Mouse (Mus musculus): Measurements from ENCODE around the gene Slc1a7. TPM values are rescaled to one million over a fixed set of nuclear protein-coding genes. Genes with fewer than 3 reads are reported as not detected.

Gene Slc1a7
- polyA plus RNA-seq, 1 experiment from 2014 or later = 0.06 TPM

- WGBS = 90% methylated on average over 9 of the region's 9 CpGs
Observed at GRCm38 (mm10) chr4:107996418-107996986, 28.4 kb downstream of the Slc1a7 start.

GRCm38 (mm10) chr4:107998641-107999332 is 30.7 kb downstream of the Slc1a7 start:
- Histone ChIP-seq H3K4me1 (peaks cover 11% of the 10 kb centered on the region), H3K27me3 (ENCODE audit: poor library complexity, severe bottlenecking) (peaks cover 3% of the 10 kb centered on the region; the same call in 1 of the 2 replicates), H3K4me3 (no peak overlapping the region), H3K27ac (no peak overlapping the region), H3K9me3 (no peaks in the 10 kb centered on the region), H3K36me3 (replicated peaks) (no peaks in the 10 kb centered on the region)
- WGBS = 37% methylated on average over 11 of the region's 11 CpGs
- DNase-seq (ENCODE audit: extremely low spot score, low spot score) = no peak

More at GRCm38 (mm10) chr4:107996418-107996986, 28.4 kb downstream of the Slc1a7 start:
- H3K4me3 ChIP-seq = no peak overlapping the region
- peaks cover 26% of the 10 kb centered on the region for H3K27me3 ChIP-seq (ENCODE audit: poor library complexity, severe bottlenecking)
- H3K4me1 ChIP-seq = peaks cover 21% of the 10 kb centered on the region
- H3K9me3 ChIP-seq = no peaks in the 10 kb centered on the region
- no peak for DNase-seq (ENCODE audit: extremely low spot score, low spot score)
- no peak overlapping the region for H3K27ac ChIP-seq
- H3K36me3 ChIP-seq (replicated peaks) = no peaks in the 10 kb centered on the region

GRCm38 (mm10) chr4:107999380-107999779 is 31.2 kb downstream of the Slc1a7 start:
- DNase-seq (ENCODE audit: extremely low spot score, low spot score) = no peak
- Histone ChIP-seq H3K27ac (no peak overlapping the region), H3K27me3 (ENCODE audit: poor library complexity, severe bottlenecking) (no peaks in the 10 kb centered on the region), H3K36me3 (replicated peaks) (no peaks in the 10 kb centered on the region), H3K4me1 (peaks cover 11% of the 10 kb centered on the region), H3K4me3 (no peak overlapping the region), H3K9me3 (no peaks in the 10 kb centered on the region)
- 89% methylated on average over 1 of the region's 1 CpGs for WGBS

- no peaks in the 10 kb centered on the region for H3K36me3 ChIP-seq (replicated peaks)
- H3K9me3 ChIP-seq = no peaks in the 10 kb centered on the region
- H3K4me3 ChIP-seq = no peak overlapping the region
- H3K27me3 ChIP-seq (ENCODE audit: poor library complexity, severe bottlenecking) = no peaks in the 10 kb centered on the region
- WGBS = 79% methylated on average over 7 of the region's 7 CpGs
- no peaks in the 10 kb centered on the region for H3K4me1 ChIP-seq
- H3K27ac ChIP-seq = no peak overlapping the region
- no peak for DNase-seq (ENCODE audit: extremely low spot score, low spot score)
Observed at GRCm38 (mm10) chr4:108005328-108005727, 37.2 kb downstream of the Slc1a7 start.

GRCm38 (mm10) chr4:108007532-108008103 is 39.5 kb downstream of the Slc1a7 start:
- Histone ChIP-seq H3K27me3 (ENCODE audit: poor library complexity, severe bottlenecking) (no peaks in the 10 kb centered on the region), H3K4me3 (no peak overlapping the region), H3K4me1 (no peaks in the 10 kb centered on the region), H3K27ac (no peak overlapping the region), H3K36me3 (replicated peaks) (no peaks in the 10 kb centered on the region), H3K9me3 (no peaks in the 10 kb centered on the region)
- DNase-seq (ENCODE audit: extremely low spot score, low spot score) = no peak
- 85% methylated on average over 7 of the region's 7 CpGs for WGBS

GRCm38 (mm10) chr4:108008541-108008940 is 40.4 kb downstream of the Slc1a7 start:
- H3K27me3 ChIP-seq (ENCODE audit: poor library complexity, severe bottlenecking) = no peaks in the 10 kb centered on the region
- no peaks in the 10 kb centered on the region for H3K4me1 ChIP-seq
- H3K27ac ChIP-seq = no peak overlapping the region
- DNase-seq (ENCODE audit: extremely low spot score, low spot score) = no peak
- WGBS = 88% methylated on average over 8 of the region's 8 CpGs
- H3K36me3 ChIP-seq (replicated peaks) = no peaks in the 10 kb centered on the region
- H3K4me3 ChIP-seq = no peak overlapping the region
- H3K9me3 ChIP-seq = no peaks in the 10 kb centered on the region

GRCm38 (mm10) chr4:108014466-108014865 is 46.3 kb downstream of the Slc1a7 start:
- WGBS = 71% methylated on average over 2 of the region's 2 CpGs

GRCm38 (mm10) chr4:108015067-108015765 is 47.1 kb downstream of the Slc1a7 start:
- peaks cover 24% of the 10 kb centered on the region for H3K4me1 ChIP-seq
- no peaks in the 10 kb centered on the region for H3K9me3 ChIP-seq
- H3K4me3 ChIP-seq = no peak overlapping the region
- no peak for DNase-seq (ENCODE audit: extremely low spot score, low spot score)
- H3K27ac ChIP-seq = no peak overlapping the region
- WGBS = 67% methylated on average over 14 of the region's 14 CpGs
- H3K27me3 ChIP-seq (ENCODE audit: poor library complexity, severe bottlenecking) = peaks cover 4% of the 10 kb centered on the region; the same call in 1 of the 2 replicates
- no peaks in the 10 kb centered on the region for H3K36me3 ChIP-seq (replicated peaks)

More at GRCm38 (mm10) chr4:108014466-108014865, 46.3 kb downstream of the Slc1a7 start:
- no peak for DNase-seq (ENCODE audit: extremely low spot score, low spot score)
- no peaks in the 10 kb centered on the region for H3K9me3 ChIP-seq
- no peaks in the 10 kb centered on the region for H3K27me3 ChIP-seq (ENCODE audit: poor library complexity, severe bottlenecking)
- 0 out of 2 replicates have a peak overlapping the region, but pooled peaks have one; percentile 12 for H3K27ac ChIP-seq
- no peak overlapping the region for H3K4me3 ChIP-seq
- no peaks in the 10 kb centered on the region for H3K36me3 ChIP-seq (replicated peaks)
- peaks cover 21% of the 10 kb centered on the region for H3K4me1 ChIP-seq

GRCm38 (mm10) chr4:108016321-108016720 is 48.2 kb downstream of the Slc1a7 start:
- 91% methylated on average over 3 of the region's 3 CpGs for WGBS
- H3K27ac ChIP-seq = no peak overlapping the region
- peaks cover 10% of the 10 kb centered on the region; the same call in 1 of the 2 replicates for H3K27me3 ChIP-seq (ENCODE audit: poor library complexity, severe bottlenecking)
- H3K36me3 ChIP-seq (replicated peaks) = no peaks in the 10 kb centered on the region
- H3K9me3 ChIP-seq = no peaks in the 10 kb centered on the region
- no peak for DNase-seq (ENCODE audit: extremely low spot score, low spot score)
- no peak overlapping the region for H3K4me3 ChIP-seq
- H3K4me1 ChIP-seq = peaks cover 24% of the 10 kb centered on the region

- Histone ChIP-seq H3K27me3 (ENCODE audit: poor library complexity, severe bottlenecking) (peaks cover 14% of the 10 kb centered on the region; the same call in 1 of the 2 replicates), H3K27ac (no peak overlapping the region), H3K4me1 (peaks cover 24% of the 10 kb centered on the region), H3K4me3 (no peak overlapping the region), H3K9me3 (no peaks in the 10 kb centered on the region), H3K36me3 (replicated peaks) (no peaks in the 10 kb centered on the region)
- no peak for DNase-seq (ENCODE audit: extremely low spot score, low spot score)
- WGBS = 87% methylated on average over 7 of the region's 7 CpGs
Observed at GRCm38 (mm10) chr4:108017839-108018238, 49.7 kb downstream of the Slc1a7 start.

- Histone ChIP-seq H3K27ac (0 out of 2 replicates have a peak overlapping the region, but pooled peaks have one; percentile 2), H3K4me3 (no peak overlapping the region), H3K4me1 (peaks cover 24% of the 10 kb centered on the region), H3K27me3 (ENCODE audit: poor library complexity, severe bottlenecking) (peaks cover 14% of the 10 kb centered on the region; the same call in 1 of the 2 replicates), H3K36me3 (replicated peaks) (no peaks in the 10 kb centered on the region), H3K9me3 (no peaks in the 10 kb centered on the region)
- no peak for DNase-seq (ENCODE audit: extremely low spot score, low spot score)
- WGBS = 62% methylated on average over 10 of the region's 10 CpGs
Observed at GRCm38 (mm10) chr4:108018241-108018923, 50.2 kb downstream of the Slc1a7 start.
